Mouse (Mus musculus) heart, postnatal 0 days (tissue): Measurements from ENCODE around the gene Sh2d5.

ENCODE experiments used
- CTCF ChIP-seq: IDR thresholded peaks from 2 replicates; pipeline ENCODE4 v1.5.1; 2016; ENCODE audit warnings: antibody characterized with exemption, control low read depth, low read depth
- EP300 ChIP-seq: IDR thresholded peaks from 2 replicates; pipeline ENCODE4 v1.6.1; 2016; ENCODE audit warnings: antibody characterized with exemption, low read depth

- no peak for TF ChIP-seq EP300
- no peak for TF ChIP-seq CTCF
Observed at GRCm38 (mm10) chr4:138278346-138278745, 28.1 kb downstream of the Sh2d5 start.
